Mouse (Mus musculus) liver, adult 2 months (tissue): ENCODE measurements around the gene Kctd7.

Experiments used
- CTCF ChIP-seq: fragments of 200-500 bp; IDR thresholded peaks from 2 replicates; pipeline ENCODE4 v1.5.1; 2011; ENCODE audit warnings: low read depth, low read length, control low read depth
- POLR2A ChIP-seq: fragments of 200-500 bp; IDR thresholded peaks from 2 replicates; pipeline ENCODE4 v1.6.1; 2011; ENCODE audit warnings: low read length, control low read depth; ENCODE audit not compliant: insufficient read depth; ENCODE audit errors: extremely low read depth

GRCm38 (mm10) chr5:130187383-130187782 lies 42.7 kb downstream of the Kctd7 start:
- TF ChIP-seq CTCF (no peak), POLR2A (no peak)
